Mouse (Mus musculus): ENCODE measurements around the gene Mcpt9. TPM values are rescaled to one million over a fixed set of nuclear protein-coding genes. Genes with fewer than 3 reads are reported as not detected.

Mcpt9 gene
- polyA plus RNA-seq (2012; rRNA removed) = not detected in 2 replicates

GRCm38 (mm10) chr14:56030395-56030794 lies at the start of gene Mcpt9:
TSS of gene Mcpt9 (minus strand) at chr14:56030495.

GRCm38 (mm10) chr14:56062213-56062612 lies 31.9 kb upstream of the Mcpt9 start, which contains the start of gene Mcpt4:
TSS of gene Mcpt4 (minus strand) at chr14:56062313.

DNA sequence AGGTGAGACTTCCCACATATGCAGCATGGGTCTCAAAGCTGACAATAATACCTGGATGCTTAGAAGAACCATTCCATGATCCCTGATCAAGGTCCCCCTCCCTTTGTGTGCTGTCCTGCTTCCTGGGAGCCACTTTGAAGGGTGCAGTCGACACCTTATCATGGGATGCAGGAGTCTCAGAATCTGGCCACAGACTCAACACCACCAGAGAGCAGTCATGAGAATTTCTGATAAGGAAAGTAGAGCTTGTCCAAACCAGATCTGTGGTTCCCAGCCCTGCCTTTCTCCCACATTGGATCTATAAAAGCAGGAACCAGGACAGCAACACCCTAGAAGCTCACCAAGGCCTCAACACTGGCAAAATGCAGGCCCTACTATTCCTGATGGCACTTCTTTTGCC lies 11.5 kb upstream of the Mcpt9 start, which contains the start of gene Mcpt2:
TSS of gene Mcpt2 (plus strand) at position 250 of the 400 bp plus-strand sequence.

GRCm38 (mm10) chr14:56017671-56018070 lies 12.6 kb downstream of the Mcpt9 start, which contains the start of gene Mcpt1:
TSS of gene Mcpt1 (plus strand) at chr14:56017971.

Other genes starting within 250 kb of the Mcpt9 start
- 2.7 and 3.0 TPM in 2 replicates for gene Adcy4, start 246.4 kb downstream of the Mcpt9 start, polyA plus RNA-seq (2012; rRNA removed)
- gene Ripk3, start 241.6 kb downstream of the Mcpt9 start, polyA plus RNA-seq (2012; rRNA removed) = 1.1 and 1.3 TPM in 2 replicates
- gene Nfatc4, start 207.4 kb downstream of the Mcpt9 start, polyA plus RNA-seq (2012; rRNA removed) = 9.2 and 11.3 TPM in 2 replicates
- 11.6 and 11.8 TPM in 2 replicates for gene Nynrin, start 176.5 kb downstream of the Mcpt9 start, polyA plus RNA-seq (2012; rRNA removed)
- gene Cbln3, start 146.1 kb downstream of the Mcpt9 start, polyA plus RNA-seq (2012; rRNA removed) = 0.59 and 0.63 TPM in 2 replicates
- 12.2 and 12.4 TPM in 2 replicates for gene Khnyn, start 145.5 kb downstream of the Mcpt9 start, polyA plus RNA-seq (2012; rRNA removed)
- 137 and 138 TPM in 2 replicates for gene Sdr39u1, start 130.2 kb downstream of the Mcpt9 start, polyA plus RNA-seq (2012; rRNA removed)
- 1.0 and 3.2 TPM in 2 replicates for gene Cma1, start 85.8 kb downstream of the Mcpt9 start, polyA plus RNA-seq (2012; rRNA removed)
- gene Cma2, start 79.5 kb downstream of the Mcpt9 start, polyA plus RNA-seq (2012; rRNA removed) = not detected in 2 replicates
- not detected in 2 replicates for gene Mcpt1, start 12.5 kb downstream of the Mcpt9 start, polyA plus RNA-seq (2012; rRNA removed)
- gene Mcpt2, start 11.5 kb upstream of the Mcpt9 start, polyA plus RNA-seq (2012; rRNA removed) = not detected in 2 replicates
- gene Mcpt4, start 31.8 kb upstream of the Mcpt9 start, polyA plus RNA-seq (2012; rRNA removed) = 0.23 and 0.70 TPM in 2 replicates
- not detected in 2 replicates for gene Mcpt8, start 54.8 kb upstream of the Mcpt9 start, polyA plus RNA-seq (2012; rRNA removed)
- 0.13 and 0.25 TPM in 2 replicates for gene Ctsg, start 72.1 kb upstream of the Mcpt9 start, polyA plus RNA-seq (2012; rRNA removed)
- gene Gzme, start 90.1 kb upstream of the Mcpt9 start, polyA plus RNA-seq (2012; rRNA removed) = not detected in 2 replicates
- gene Gzmd, start 102.1 kb upstream of the Mcpt9 start, polyA plus RNA-seq (2012; rRNA removed) = not detected in 2 replicates
- gene Gzmg, start 129.1 kb upstream of the Mcpt9 start, polyA plus RNA-seq (2012; rRNA removed) = not detected in 2 replicates
- not detected in 2 replicates for gene Gzmn, start 144.1 kb upstream of the Mcpt9 start, polyA plus RNA-seq (2012; rRNA removed)
- gene Gzmf, start 180.9 kb upstream of the Mcpt9 start, polyA plus RNA-seq (2012; rRNA removed) = not detected in 2 replicates
- not detected in 2 replicates for gene Gzmc, start 204.2 kb upstream of the Mcpt9 start, polyA plus RNA-seq (2012; rRNA removed)
- 0.05 TPM in 1 of 2 replicates, not detected in the other for gene Gzmb, start 231.8 kb upstream of the Mcpt9 start, polyA plus RNA-seq (2012; rRNA removed)